Mouse (Mus musculus) erythroblast, embryonic 14.5 days (primary cell): ENCODE data around the gene Elane.

Experiments used
- GATA1 ChIP-seq: IDR thresholded peaks from 2 replicates; pipeline ENCODE4 v1.6.1; 2012; ENCODE audit warnings: low read length, inconsistent platforms, mixed read lengths
- TAL1 ChIP-seq: IDR thresholded peaks from 3 replicates; pipeline ENCODE4 v1.6.1; 2012; ENCODE audit warnings: low read length, inconsistent platforms, mixed read lengths

DNA sequence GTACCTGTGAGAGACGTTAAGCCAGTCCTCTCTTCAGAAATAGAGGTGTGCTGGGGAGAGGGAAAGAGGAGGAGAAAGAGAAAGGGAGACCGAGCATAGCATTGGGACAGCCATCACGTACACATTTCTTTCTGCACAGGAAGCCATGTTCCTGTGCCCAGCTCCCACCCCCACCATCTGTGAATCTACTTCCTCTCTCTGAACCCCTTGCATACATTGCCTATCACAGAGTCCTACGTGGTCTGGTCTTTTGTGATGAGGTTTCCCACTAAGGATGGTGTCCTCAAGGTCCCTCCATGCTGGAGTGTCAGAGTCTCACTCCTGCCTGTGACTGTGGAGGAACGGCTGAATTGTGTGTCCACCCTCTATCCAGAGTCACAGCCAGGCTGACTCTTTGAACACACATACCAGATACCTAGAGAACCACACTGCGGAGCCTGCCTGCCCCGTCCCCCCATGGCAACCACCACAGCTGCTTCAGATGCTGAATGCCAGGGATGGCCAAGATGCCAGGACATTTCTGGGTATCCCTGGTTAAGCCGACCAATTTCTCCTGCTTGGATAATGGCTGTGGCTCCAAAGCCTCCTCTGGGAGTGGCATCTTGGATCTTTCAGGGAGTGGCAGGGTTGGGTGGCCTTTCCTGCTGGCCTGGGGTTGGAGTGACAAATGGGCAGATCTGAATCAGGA, 36.0 kb upstream of the Elane start:
- TF ChIP-seq TAL1 (no peak), GATA1 (no peak)
